Mouse (Mus musculus): ENCODE results near the gene Csf2rb. TPM values are rescaled to one million over a fixed set of nuclear protein-coding genes. Genes with fewer than 3 reads are reported as not detected.
"Not testable (repeated sequence)": the region's sequence is repeated elsewhere in the genome, so short reads cannot be mapped to it uniquely, and the experiment has no call there.

Gene Csf2rb
- polyA plus RNA-seq (2021) = 0.36 TPM

GRCm38 (mm10) chr15:78325671-78326339, at the start of gene Csf2rb:
Gene Csf2rb, plus strand, starts transcription at chr15:78325752.
- no peak for DNase-seq (ENCODE audit: low read depth, low spot score)
- in situ Hi-C loops (cut with MboI; ENCODE audit: low pct_unique_long_range_greater_than_20kb) = no loop called here
- CTCF ChIA-PET = interaction anchor here (1.3 kb wide), 1 partner anchor 68 kb away, joined by 4 read pairs; no protein-coding TSS in a partner anchor
- no peak for TF ChIP-seq CTCF (IDR thresholded peaks at IDR 0.05)
- POLR2A ChIA-PET = no interaction called here
- no peak for ATAC-seq
- peaks cover 8% of the 10 kb centered on the region for H3K27me3 ChIP-seq

- no peak for ATAC-seq
- no peak for TF ChIP-seq CTCF (IDR thresholded peaks at IDR 0.05)
- no peak for DNase-seq (ENCODE audit: low read depth, low spot score)
- H3K27me3 ChIP-seq = peaks cover 32% of the 10 kb centered on the region
- CTCF ChIA-PET = no interaction called here
- in situ Hi-C loops (cut with MboI; ENCODE audit: low pct_unique_long_range_greater_than_20kb) = no loop called here
- POLR2A ChIA-PET = interaction anchor here (0.5 kb wide), 1 partner anchor 377 kb away, joined by 3 read pairs; no protein-coding TSS in a partner anchor
Measured at GRCm38 (mm10) chr15:78278308-78278707, 47.2 kb upstream of the Csf2rb start.

- DNase-seq (ENCODE audit: low read depth, low spot score) (no peak), ATAC-seq (no peak)
- POLR2A ChIA-PET = no interaction called here
- in situ Hi-C loops (cut with MboI; ENCODE audit: low pct_unique_long_range_greater_than_20kb) = no loop called here
- peaks cover 12% of the 10 kb centered on the region for H3K27me3 ChIP-seq
- CTCF ChIA-PET = no interaction called here
- no peak for TF ChIP-seq CTCF (IDR thresholded peaks at IDR 0.05)
Measured at GRCm38 (mm10) chr15:78287941-78288340, 37.6 kb upstream of the Csf2rb start.

- DNase-seq (ENCODE audit: low read depth, low spot score); ATAC-seq; CTCF ChIA-PET; in situ Hi-C loops (cut with MboI; ENCODE audit: low pct_unique_long_range_greater_than_20kb): not testable (repeated sequence)
- POLR2A ChIA-PET = interaction anchor here (0.6 kb wide), 1 partner anchor 14 kb away, joined by 4 read pairs; no protein-coding TSS in a partner anchor
- H3K27me3 ChIP-seq = peaks cover 12% of the 10 kb centered on the region
Measured at GRCm38 (mm10) chr15:78289775-78290174, 35.8 kb upstream of the Csf2rb start.

- POLR2A ChIA-PET = not testable (repeated sequence)
Measured at GRCm38 (mm10) chr15:78293228-78293627, 32.3 kb upstream of the Csf2rb start.

DNA sequence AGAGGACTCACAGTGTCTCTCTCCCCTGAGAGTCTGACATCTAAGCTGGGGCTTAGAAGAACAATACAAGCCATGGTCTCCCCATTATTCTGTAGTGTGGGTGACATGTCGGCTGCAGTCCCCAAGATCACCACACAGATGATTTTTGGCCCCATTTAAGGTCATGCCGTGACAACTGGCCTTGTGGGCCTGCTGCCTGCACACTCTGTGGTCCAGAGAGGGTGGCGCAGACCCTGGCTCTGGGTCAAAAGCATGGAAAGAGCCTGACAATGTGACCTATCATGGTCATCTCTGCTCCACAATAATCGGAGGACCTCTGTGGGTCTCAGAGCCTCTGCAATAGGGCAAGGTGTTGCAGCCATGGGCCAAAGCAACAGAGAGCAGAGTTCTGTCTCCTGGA, 31.8 kb upstream of the Csf2rb start:
- ATAC-seq = no peak
- DNase-seq (ENCODE audit: low read depth, low spot score) = no peak
- peaks cover 15% of the 10 kb centered on the region for H3K27me3 ChIP-seq
- TF ChIP-seq CTCF (IDR thresholded peaks at IDR 0.05) = no peak
- ChIA-PET POLR2A (no interaction called here), CTCF (no interaction called here)
- in situ Hi-C loops (cut with MboI; ENCODE audit: low pct_unique_long_range_greater_than_20kb) = no loop called here

More at GRCm38 (mm10) chr15:78293228-78293627, 32.3 kb upstream of the Csf2rb start:
- in situ Hi-C loops (cut with MboI; ENCODE audit: low pct_unique_long_range_greater_than_20kb); CTCF ChIA-PET; DNase-seq (ENCODE audit: low read depth, low spot score); ATAC-seq: not testable (repeated sequence)
- peaks cover 15% of the 10 kb centered on the region for H3K27me3 ChIP-seq

GRCm38 (mm10) chr15:78298558-78298957, 27.0 kb upstream of the Csf2rb start:
- ChIA-PET CTCF (no interaction called here), POLR2A (no interaction called here)

DNA sequence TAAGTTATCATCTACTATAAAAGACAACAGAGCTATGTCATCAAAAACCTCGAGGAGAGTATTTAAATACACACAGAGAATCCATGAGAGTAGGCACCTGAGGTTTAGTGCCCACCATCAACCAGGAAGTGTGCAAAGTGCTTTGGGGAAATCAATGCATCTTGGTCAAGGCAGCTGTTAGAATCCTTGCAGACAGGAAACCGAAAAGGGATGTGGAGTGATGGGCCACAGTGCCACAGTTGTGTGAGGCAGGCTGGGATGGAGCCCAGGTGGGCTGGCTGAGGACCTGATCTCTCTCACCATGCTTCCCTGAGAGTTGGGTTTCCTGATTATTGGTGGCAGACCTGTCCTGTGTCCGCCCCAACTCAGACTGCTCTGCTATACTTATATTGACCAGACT, 25.9 kb upstream of the Csf2rb start:
- no peak for DNase-seq (ENCODE audit: low read depth, low spot score)
- POLR2A ChIA-PET = no interaction called here
- H3K27me3 ChIP-seq = peaks cover 2% of the 10 kb centered on the region
- in situ Hi-C loops (cut with MboI; ENCODE audit: low pct_unique_long_range_greater_than_20kb) = no loop called here
- CTCF ChIA-PET = no interaction called here
- no peak for TF ChIP-seq CTCF (IDR thresholded peaks at IDR 0.05)
- no peak for ATAC-seq

More at GRCm38 (mm10) chr15:78298558-78298957, 27.0 kb upstream of the Csf2rb start:
- no peak for ATAC-seq
- in situ Hi-C loops (cut with MboI; ENCODE audit: low pct_unique_long_range_greater_than_20kb) = no loop called here
- peaks cover 2% of the 10 kb centered on the region for H3K27me3 ChIP-seq
- TF ChIP-seq CTCF (IDR thresholded peaks at IDR 0.05) = no peak
- DNase-seq (ENCODE audit: low read depth, low spot score) = no peak

DNA sequence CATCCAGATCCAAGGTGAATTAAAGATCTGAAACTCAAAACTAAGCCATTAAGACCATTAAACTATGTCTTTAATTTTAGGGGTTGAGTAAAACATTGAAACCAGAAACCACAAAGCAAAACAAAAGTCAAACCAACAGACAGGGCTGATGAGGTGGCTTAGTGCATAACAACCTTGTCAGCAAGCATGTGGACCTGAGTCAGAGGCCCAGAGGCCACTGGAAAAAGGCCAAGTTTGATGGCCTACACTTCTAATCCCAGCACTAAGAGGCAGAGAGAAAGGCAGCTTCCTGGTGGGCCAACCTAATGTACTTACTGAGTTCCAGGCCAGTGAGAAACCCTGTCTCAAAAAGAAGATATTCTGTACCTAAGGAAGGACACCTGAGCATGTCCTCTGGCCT, 24.8 kb upstream of the Csf2rb start:
- in situ Hi-C loops (cut with MboI; ENCODE audit: low pct_unique_long_range_greater_than_20kb) = no loop called here
- ChIA-PET POLR2A (no interaction called here), CTCF (interaction anchor here (1.0 kb wide), 1 partner anchor 43 kb away, joined by 3 read pairs; no protein-coding TSS in a partner anchor)
- DNase-seq (ENCODE audit: low read depth, low spot score) (peak; percentile 96), ATAC-seq (peak; percentile 79)
- H3K27me3 ChIP-seq = peaks cover 2% of the 10 kb centered on the region
- no peak for TF ChIP-seq CTCF (IDR thresholded peaks at IDR 0.05)

DNA sequence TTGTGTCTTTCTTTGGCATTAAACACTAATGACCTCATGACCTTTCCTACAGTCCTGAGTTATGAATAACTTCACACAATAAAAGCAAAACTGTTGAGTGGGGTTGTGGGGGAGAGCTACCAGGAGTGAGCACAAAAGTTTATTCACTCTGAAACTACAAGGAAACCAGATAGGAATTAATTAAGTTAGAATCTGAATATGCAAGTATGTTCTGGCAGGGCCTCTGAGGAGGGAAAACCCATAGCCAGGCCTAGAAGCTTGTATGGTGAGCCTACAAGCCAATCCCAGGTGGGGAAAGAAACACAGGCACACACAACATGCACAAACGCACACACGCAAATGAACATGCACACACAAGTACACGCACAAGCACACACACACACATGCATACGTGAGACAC, 22.8 kb upstream of the Csf2rb start:
- ATAC-seq (no peak), DNase-seq (ENCODE audit: low read depth, low spot score) (no peak)
- in situ Hi-C loops (cut with MboI; ENCODE audit: low pct_unique_long_range_greater_than_20kb) = no loop called here
- CTCF ChIA-PET = no interaction called here
- H3K27me3 ChIP-seq = peaks cover 5% of the 10 kb centered on the region
- POLR2A ChIA-PET = no interaction called here
- TF ChIP-seq CTCF (IDR thresholded peaks at IDR 0.05) = no peak

- DNase-seq (ENCODE audit: low read depth, low spot score) = no peak
- ChIA-PET POLR2A (no interaction called here), CTCF (no interaction called here)
- ATAC-seq = no peak
- in situ Hi-C loops (cut with MboI; ENCODE audit: low pct_unique_long_range_greater_than_20kb) = no loop called here
- TF ChIP-seq CTCF (IDR thresholded peaks at IDR 0.05) = no peak
- peaks cover 5% of the 10 kb centered on the region for H3K27me3 ChIP-seq
Measured at GRCm38 (mm10) chr15:78303665-78304233, 21.8 kb upstream of the Csf2rb start.

All from Patski (cell line).